Mouse (Mus musculus) kidney, embryonic 14.5 days (tissue): Measurements from ENCODE around the gene Abhd14a. TPM values are rescaled to one million over a fixed set of nuclear protein-coding genes. Genes with fewer than 3 reads are reported as not detected.
A peak's percentile ranks its signal among the peaks of the same experiment; 100 is the strongest.
"Not testable (repeated sequence)": the region's sequence is repeated elsewhere in the genome, so short reads cannot be mapped to it uniquely, and the experiment has no call there.

Experiments
- ATAC-seq: fragments of 200-750 bp; cut with Nextera tagmentation; 2 replicates; pipeline ENCODE4 v1.8.0; 2017; ENCODE audit warnings: moderate number of reproducible peaks, mild to moderate bottlenecking, moderate TSS enrichment, moderate library complexity; ENCODE audit not compliant: low FRiP score, low TSS enrichment
- H3K27ac ChIP-seq: fragments of 300-500 bp; sonication (generic); 2 replicates; pipeline ENCODE4 v1.5.1; 2014; ENCODE audit warnings: low read depth, mild to moderate bottlenecking, low read length, moderate library complexity, mixed read lengths
- H3K27me3 ChIP-seq: fragments of 300-500 bp; sonication (generic); 2 replicates; pipeline ENCODE4 v1.6.1; 2014; ENCODE audit warnings: mild to moderate bottlenecking, low read length; ENCODE audit not compliant: control insufficient read depth, insufficient read depth
- H3K36me3 ChIP-seq: fragments of 300-500 bp; sonication (generic); 2 replicates; pipeline ENCODE4 v1.6.1; 2014; ENCODE audit warnings: low read length, mixed read lengths; ENCODE audit not compliant: control insufficient read depth, insufficient read depth
- H3K4me1 ChIP-seq: fragments of 300-500 bp; sonication (generic); 2 replicates; pipeline ENCODE4 v1.6.1; 2014; ENCODE audit warnings: low read length, mixed read lengths; ENCODE audit not compliant: control insufficient read depth, insufficient read depth
- H3K4me2 ChIP-seq: fragments of 300-500 bp; sonication (generic); replicated peaks from 2 replicates; pipeline ENCODE4 v1.6.1; 2014; ENCODE audit warnings: low read depth, mild to moderate bottlenecking, low read length
- H3K4me3 ChIP-seq: fragments of 300-500 bp; sonication (generic); 2 replicates; pipeline ENCODE4 v1.5.1; 2014; ENCODE audit warnings: mild to moderate bottlenecking, low read length
- H3K9ac ChIP-seq: fragments of 300-500 bp; sonication (generic); 2 replicates; pipeline ENCODE4 v1.6.1; 2014; ENCODE audit warnings: low read depth, mild to moderate bottlenecking, low read length, moderate library complexity
- H3K9me3 ChIP-seq: fragments of 300-500 bp; sonication (generic); 2 replicates; pipeline ENCODE4 v1.6.1; 2016; ENCODE audit warnings: low read length; ENCODE audit not compliant: control insufficient read depth
- WGBS: fragments of 180-500 bp; shearing (Covaris S2); extraction: QIAGEN DNeasy Blood & Tissue Kit; methylation state at CpG from one replicate; pipeline ENCODE4 v1.1.7; 2014; 5-methylcytosine and 5-hydroxymethylcytosine counted together
- polyA plus RNA-seq: library from polyadenylated mRNA; unstranded; fragments of >200 nt; fragmentation: Nextera tagmentation; extraction: Ambion mirVana; gene quantifications from 2 replicates; pipeline ENCODE4 v1.2.1, GENCODE M21; 2014

Abhd14a gene
- 50.2 and 58.8 TPM in 2 replicates for polyA plus RNA-seq

- H3K4me1 ChIP-seq: peaks cover 57% of the 10 kb centered on the region
- H3K9ac ChIP-seq: peak within 1 kb of the TSS; percentile 71
- H3K27me3 ChIP-seq: no peaks in the 10 kb centered on the region
- no peaks in the 10 kb centered on the region for H3K9me3 ChIP-seq
- under 1% methylated on average over 24 of the region's 24 CpGs for WGBS
- ATAC-seq: peak; percentile 86
- H3K27ac ChIP-seq: peak within 1 kb of the TSS; percentile 78; the same call in 1 of the 2 replicates
- H3K4me3 ChIP-seq: peak within 1 kb of the TSS; percentile 47
- H3K36me3 ChIP-seq: no peaks in the 10 kb centered on the region
- peak within 1 kb of the TSS; percentile 71 for H3K4me2 ChIP-seq
Observed at GRCm38 (mm10) chr9:106447348-106447747, at the start of gene Abhd14a, which contains the start of gene Abhd14b. Gene Abhd14a, minus strand, starts transcription at chr9:106447678. Gene Abhd14b, plus strand, starts transcription at chr9:106447459.

GRCm38 (mm10) chr9:106487602-106488001 lies 40.1 kb upstream of the Abhd14a start:
- not testable (repeated sequence) for H3K4me2 ChIP-seq, H3K9me3 ChIP-seq, H3K4me3 ChIP-seq, ATAC-seq, H3K9ac ChIP-seq, H3K27me3 ChIP-seq, H3K27ac ChIP-seq, H3K4me1 ChIP-seq
- peaks cover 35% of the 10 kb centered on the region for H3K36me3 ChIP-seq
- 82% methylated on average over 6 of the region's 6 CpGs for WGBS

GRCm38 (mm10) chr9:106485076-106485475 lies 37.6 kb upstream of the Abhd14a start:
- no peak overlapping the region for H3K4me2 ChIP-seq
- no peak overlapping the region for H3K4me3 ChIP-seq
- ATAC-seq: no peak
- no peak overlapping the region for H3K27ac ChIP-seq
- no peak overlapping the region for H3K9ac ChIP-seq
- no peaks in the 10 kb centered on the region for H3K27me3 ChIP-seq
- WGBS: 81% methylated on average over 10 of the region's 10 CpGs
- H3K36me3 ChIP-seq: peaks cover 54% of the 10 kb centered on the region
- no peaks in the 10 kb centered on the region for H3K9me3 ChIP-seq
- H3K4me1 ChIP-seq: no peaks in the 10 kb centered on the region

- no peaks in the 10 kb centered on the region for H3K9me3 ChIP-seq
- H3K9ac ChIP-seq: no peak overlapping the region
- H3K36me3 ChIP-seq: peaks cover 54% of the 10 kb centered on the region
- WGBS: 92% methylated on average over 17 of the region's 17 CpGs
- H3K27me3 ChIP-seq: no peaks in the 10 kb centered on the region
- H3K27ac ChIP-seq: no peak overlapping the region
- no peak for ATAC-seq
- no peaks in the 10 kb centered on the region for H3K4me1 ChIP-seq
- H3K4me2 ChIP-seq: no peak overlapping the region
- H3K4me3 ChIP-seq: no peak overlapping the region
Observed at GRCm38 (mm10) chr9:106483606-106484005, 36.1 kb upstream of the Abhd14a start.

- WGBS: 93% methylated on average over 10 of the region's 10 CpGs
- no peak overlapping the region for H3K4me2 ChIP-seq
- ATAC-seq: no peak
- peaks cover 54% of the 10 kb centered on the region for H3K36me3 ChIP-seq
- peaks cover 4% of the 10 kb centered on the region for H3K4me1 ChIP-seq
- no peak overlapping the region for H3K27ac ChIP-seq
- H3K27me3 ChIP-seq: no peaks in the 10 kb centered on the region
- H3K9ac ChIP-seq: no peak overlapping the region
- no peaks in the 10 kb centered on the region for H3K9me3 ChIP-seq
- no peak overlapping the region for H3K4me3 ChIP-seq
Observed at GRCm38 (mm10) chr9:106483136-106483535, 35.7 kb upstream of the Abhd14a start.

GRCm38 (mm10) chr9:106482578-106483115 lies 35.2 kb upstream of the Abhd14a start:
- 89% methylated on average over 17 of the region's 17 CpGs for WGBS
- peaks cover 9% of the 10 kb centered on the region for H3K4me1 ChIP-seq
- peaks cover 54% of the 10 kb centered on the region for H3K36me3 ChIP-seq
- no peaks in the 10 kb centered on the region for H3K9me3 ChIP-seq
- H3K4me2 ChIP-seq: no peak overlapping the region
- H3K27ac ChIP-seq: no peak overlapping the region
- ATAC-seq: no peak
- H3K27me3 ChIP-seq: no peaks in the 10 kb centered on the region
- no peak overlapping the region for H3K4me3 ChIP-seq
- no peak overlapping the region for H3K9ac ChIP-seq

GRCm38 (mm10) chr9:106481676-106482075 lies 34.2 kb upstream of the Abhd14a start:
- Histone ChIP-seq H3K9ac (no peak overlapping the region), H3K27ac (no peak overlapping the region), H3K4me3 (no peak overlapping the region), H3K9me3 (no peaks in the 10 kb centered on the region), H3K4me1 (peaks cover 9% of the 10 kb centered on the region), H3K36me3 (peaks cover 54% of the 10 kb centered on the region), H3K4me2 (no peak overlapping the region), H3K27me3 (no peaks in the 10 kb centered on the region)
- ATAC-seq: no peak
- 90% methylated on average over 13 of the region's 13 CpGs for WGBS

- Histone ChIP-seq H3K36me3 (peaks cover 53% of the 10 kb centered on the region), H3K9me3 (no peaks in the 10 kb centered on the region), H3K9ac (no peak overlapping the region), H3K27ac (no peak overlapping the region), H3K4me3 (no peak overlapping the region), H3K27me3 (no peaks in the 10 kb centered on the region), H3K4me2 (no peak overlapping the region), H3K4me1 (peaks cover 15% of the 10 kb centered on the region)
- ATAC-seq: no peak
- WGBS: 90% methylated on average over 15 of the region's 15 CpGs
Observed at GRCm38 (mm10) chr9:106481075-106481474, 33.6 kb upstream of the Abhd14a start.

GRCm38 (mm10) chr9:106480541-106480940 lies 33.1 kb upstream of the Abhd14a start:
- 89% methylated on average over 7 of the region's 7 CpGs for WGBS
- Histone ChIP-seq H3K36me3 (peaks cover 48% of the 10 kb centered on the region), H3K4me1 (peaks cover 19% of the 10 kb centered on the region), H3K27ac (no peak overlapping the region), H3K27me3 (no peaks in the 10 kb centered on the region), H3K9me3 (no peaks in the 10 kb centered on the region), H3K9ac (no peak overlapping the region), H3K4me2 (no peak overlapping the region), H3K4me3 (no peak overlapping the region)
- no peak for ATAC-seq
